Mouse (Mus musculus): ENCODE measurements around the gene Zfp119b.
"Not testable (repeated sequence)": the region's sequence is repeated elsewhere in the genome, so short reads cannot be mapped to it uniquely, and the experiment has no call there.

Gene Zfp119b

GRCm38 (mm10) chr17:55957726-55958583 is 8.7 kb upstream of the Zfp119b start:
- no peak for DNase-seq (ENCODE audit: low spot score)

GRCm38 (mm10) chr17:55957168-55957567 is 7.9 kb upstream of the Zfp119b start:
- peak; percentile 68 for DNase-seq (ENCODE audit: low spot score)

- no peak for DNase-seq (ENCODE audit: low spot score)
These were observed 7.3 kb upstream of the Zfp119b start for GRCm38 (mm10) chr17:55956591-55956990.

GRCm38 (mm10) chr17:55956129-55956528 is 6.8 kb upstream of the Zfp119b start:
- no peak for DNase-seq (ENCODE audit: low spot score)

GRCm38 (mm10) chr17:55954229-55954628 is 4.9 kb upstream of the Zfp119b start:
- DNase-seq (ENCODE audit: low spot score), result no peak

- DNase-seq (ENCODE audit: low spot score), result no peak
These were observed 4.5 kb upstream of the Zfp119b start for GRCm38 (mm10) chr17:55953751-55954150.

- DNase-seq (ENCODE audit: low spot score), result no peak
These were observed 3.2 kb upstream of the Zfp119b start, which contains the start of gene Ebi3 for GRCm38 (mm10) chr17:55952447-55953027. Ebi3 (plus strand) TSS chr17:55952640.

- no peak for DNase-seq (ENCODE audit: low spot score)
These were observed 2.7 kb upstream of the Zfp119b start for GRCm38 (mm10) chr17:55952041-55952440.

GRCm38 (mm10) chr17:55950601-55951000 is 1.3 kb upstream of the Zfp119b start:
- no peak for DNase-seq (ENCODE audit: low spot score)

- no peak for DNase-seq (ENCODE audit: low spot score)
These were observed 653 bp downstream of the Zfp119b start for GRCm38 (mm10) chr17:55948647-55949046.

GRCm38 (mm10) chr17:55945696-55946095 is 3.6 kb downstream of the Zfp119b start:
- DNase-seq (ENCODE audit: low spot score), result no peak

GRCm38 (mm10) chr17:55944866-55945682 is 4.2 kb downstream of the Zfp119b start:
- peak; percentile 72 for DNase-seq (ENCODE audit: low spot score)

- not testable (repeated sequence) for DNase-seq (ENCODE audit: low spot score)
These were observed 4.9 kb downstream of the Zfp119b start for GRCm38 (mm10) chr17:55944387-55944865.

GRCm38 (mm10) chr17:55933191-55933590 is 16.1 kb downstream of the Zfp119b start:
- DNase-seq (ENCODE audit: low spot score), result no peak

- DNase-seq (ENCODE audit: low spot score), result no peak
These were observed 16.7 kb downstream of the Zfp119b start for GRCm38 (mm10) chr17:55932635-55933034.

GRCm38 (mm10) chr17:55931553-55932502 is 17.5 kb downstream of the Zfp119b start:
- peak; percentile 74 for DNase-seq (ENCODE audit: low spot score)

- no peak for DNase-seq (ENCODE audit: low spot score)
These were observed 42.6 kb downstream of the Zfp119b start for GRCm38 (mm10) chr17:55906669-55907068.

- no peak for DNase-seq (ENCODE audit: low spot score)
These were observed 45.2 kb downstream of the Zfp119b start for GRCm38 (mm10) chr17:55904131-55904530.

- no peak for DNase-seq (ENCODE audit: low spot score)
These were observed 45.6 kb downstream of the Zfp119b start for GRCm38 (mm10) chr17:55903687-55904086.

- DNase-seq (ENCODE audit: low spot score), result no peak
These were observed 46.2 kb downstream of the Zfp119b start for GRCm38 (mm10) chr17:55903087-55903486.

- DNase-seq (ENCODE audit: low spot score), result not testable (repeated sequence)
These were observed 56.8 kb downstream of the Zfp119b start for GRCm38 (mm10) chr17:55892406-55892955.
